Mouse (Mus musculus) mouse embryonic stem cell (cell line): ENCODE results near the gene Prx.

Experiments
- in situ Hi-C, 2 experiments: fragments of 300-500 bp; cut with MboI; formaldehyde crosslinking; loops; 1 replicate in 1 of 2; 3 replicates in 1 of 2; pipeline ENCODE4 v1.14.3; 2019 to 2020; ENCODE audit warnings: low sequenced_read_pairs in 2 of 2, low pct_unique_long_range_greater_than_20kb in 1 of 2, mixed read lengths in 1 of 2; ENCODE audit not compliant: unreplicated experiment in 1 of 2

The Prx gene

GRCm38 (mm10) chr7:27508648-27509005 is 9.5 kb downstream of the Prx start:
- in situ Hi-C loops, result no loop called here

DNA sequence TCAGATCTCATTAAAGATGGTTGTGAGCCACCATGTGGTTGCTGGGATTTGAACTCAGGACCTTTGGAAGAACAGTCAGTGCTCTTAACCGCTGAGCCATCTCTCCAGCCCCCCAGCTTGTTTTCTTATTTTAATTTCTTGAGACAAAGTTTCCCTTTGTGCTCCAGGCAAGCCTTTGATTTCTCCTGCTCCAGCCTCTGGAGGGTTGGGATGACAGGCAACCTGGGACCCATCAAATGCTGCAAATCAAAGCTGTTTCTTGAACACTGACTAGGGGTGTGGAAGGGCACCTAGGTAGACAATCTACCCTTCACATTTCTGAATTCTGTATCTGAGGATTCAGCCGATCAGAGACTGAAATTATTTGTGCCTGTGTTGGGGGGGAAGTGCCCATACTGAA is 11.7 kb downstream of the Prx start:
- in situ Hi-C loops, result no loop called here

- in situ Hi-C loops, result no loop called here
These were observed 15.8 kb downstream of the Prx start for GRCm38 (mm10) chr7:27514961-27515360.

DNA sequence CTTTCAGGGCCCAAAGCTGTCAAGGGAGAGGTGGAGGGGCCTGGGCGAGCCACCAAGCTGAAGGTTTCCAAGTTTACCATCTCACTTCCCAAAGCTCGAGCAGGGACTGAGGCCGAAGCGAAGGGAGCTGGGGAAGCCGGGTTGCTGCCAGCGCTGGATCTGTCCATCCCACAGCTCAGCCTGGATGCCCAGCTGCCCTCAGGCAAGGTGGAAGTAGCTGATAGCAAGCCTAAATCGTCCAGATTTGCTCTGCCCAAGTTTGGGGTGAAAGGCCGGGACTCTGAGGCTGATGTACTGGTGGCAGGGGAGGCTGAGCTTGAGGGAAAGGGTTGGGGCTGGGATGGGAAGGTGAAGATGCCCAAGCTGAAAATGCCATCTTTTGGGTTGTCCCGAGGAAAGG is 19.2 kb downstream of the Prx start:
- in situ Hi-C loops, result no loop called here

DNA sequence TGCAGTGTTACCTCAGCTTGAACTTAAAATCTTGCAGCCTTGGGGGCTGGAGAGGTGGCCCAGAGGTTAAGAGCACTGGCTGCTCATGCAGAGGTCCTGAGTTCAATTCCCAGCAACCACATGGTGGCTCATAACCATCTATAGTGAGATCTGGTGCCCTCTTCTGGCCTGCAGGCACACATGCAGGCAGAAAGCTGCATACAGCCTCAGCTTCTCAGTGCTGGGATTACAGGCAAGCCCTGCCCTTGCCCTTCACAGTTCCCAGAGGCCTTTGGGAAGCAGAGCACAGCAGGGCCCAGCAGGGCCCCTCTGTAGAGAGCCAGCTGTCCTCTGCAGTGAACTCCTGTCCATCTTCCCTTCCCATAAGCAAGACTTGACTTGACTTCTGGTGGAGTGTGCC is 21.0 kb downstream of the Prx start:
- in situ Hi-C loops, result loop anchor here in 1 of 2 experiments (5.0 kb wide), 1 partner anchor 83 kb away; no protein-coding TSS in a partner anchor

DNA sequence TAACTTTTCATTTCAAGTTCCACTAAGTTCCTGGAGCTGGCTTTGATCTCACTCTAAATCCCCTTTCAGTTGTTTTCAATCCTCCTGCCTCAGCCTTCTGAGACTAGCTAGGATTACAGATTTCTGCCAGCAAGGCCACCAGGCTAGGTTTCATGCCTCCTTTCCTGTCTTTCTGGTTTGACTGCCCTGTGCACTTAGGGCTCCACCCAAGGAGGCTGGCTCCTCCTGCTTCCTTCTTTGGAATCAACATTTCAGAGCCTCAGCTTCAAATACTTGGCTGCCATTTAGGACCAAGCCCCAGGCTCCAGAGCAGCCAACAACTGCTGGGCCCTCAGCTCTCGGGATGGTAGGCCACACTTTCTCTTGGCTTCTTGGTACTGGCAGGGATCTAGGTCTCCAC is 21.5 kb downstream of the Prx start:
- in situ Hi-C loops, result loop anchor here in 1 of 2 experiments (5.0 kb wide), 1 partner anchor 83 kb away; no protein-coding TSS in a partner anchor

GRCm38 (mm10) chr7:27522967-27523366 is 23.8 kb downstream of the Prx start, which contains the start of gene Hipk4:
Gene Hipk4, plus strand, starts transcription at chr7:27523267.
- in situ Hi-C loops, result loop anchor here in 1 of 2 experiments (5.0 kb wide), 1 partner anchor 86 kb away; no protein-coding TSS in a partner anchor

GRCm38 (mm10) chr7:27523805-27524204 is 24.7 kb downstream of the Prx start:
- in situ Hi-C loops, result loop anchor here in 1 of 2 experiments (5.0 kb wide), 1 partner anchor 87 kb away; no protein-coding TSS in a partner anchor

GRCm38 (mm10) chr7:27526039-27526827 is 27.1 kb downstream of the Prx start:
- in situ Hi-C loops, result no loop called here

DNA sequence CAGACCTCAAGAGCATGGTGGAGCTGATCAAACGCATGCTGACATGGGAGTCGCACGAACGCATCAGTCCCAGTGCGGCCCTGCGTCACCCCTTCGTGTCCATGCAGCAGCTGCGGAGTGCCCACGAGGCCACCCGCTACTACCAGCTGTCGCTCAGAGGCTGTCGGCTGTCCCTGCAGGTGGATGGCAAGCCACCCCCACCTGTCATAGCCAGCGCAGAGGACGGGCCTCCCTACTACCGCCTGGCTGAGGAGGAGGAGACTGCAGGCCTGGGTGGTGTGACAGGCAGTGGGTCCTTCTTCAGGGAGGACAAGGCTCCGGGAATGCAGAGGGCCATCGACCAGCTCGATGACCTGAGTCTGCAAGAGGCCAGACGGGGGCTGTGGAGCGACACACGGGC is 29.9 kb downstream of the Prx start:
- in situ Hi-C loops, result no loop called here

- in situ Hi-C loops, result no loop called here
These were observed 31.8 kb downstream of the Prx start for GRCm38 (mm10) chr7:27530937-27531336.

DNA sequence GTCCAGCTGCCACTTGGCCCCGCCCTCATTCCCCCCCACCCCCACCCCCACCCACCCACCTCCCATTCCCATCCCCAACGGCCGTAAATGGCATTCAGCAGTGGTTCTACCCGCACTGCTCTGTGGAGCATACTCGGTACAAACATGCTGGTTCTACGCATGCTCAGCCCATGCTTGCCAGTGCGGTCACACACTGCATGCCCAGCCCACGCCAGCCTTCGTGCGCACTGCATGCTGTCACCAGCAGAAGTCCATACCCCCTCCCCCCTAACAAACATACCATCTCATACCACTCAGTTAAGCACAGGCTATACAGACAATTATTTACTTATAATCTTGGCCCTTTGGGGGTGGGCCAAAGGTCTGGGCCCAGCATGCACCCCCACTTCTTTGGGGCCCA is 32.6 kb downstream of the Prx start:
- in situ Hi-C loops, result no loop called here

- in situ Hi-C loops, result no loop called here
These were observed 33.4 kb downstream of the Prx start for GRCm38 (mm10) chr7:27532480-27533050.

DNA sequence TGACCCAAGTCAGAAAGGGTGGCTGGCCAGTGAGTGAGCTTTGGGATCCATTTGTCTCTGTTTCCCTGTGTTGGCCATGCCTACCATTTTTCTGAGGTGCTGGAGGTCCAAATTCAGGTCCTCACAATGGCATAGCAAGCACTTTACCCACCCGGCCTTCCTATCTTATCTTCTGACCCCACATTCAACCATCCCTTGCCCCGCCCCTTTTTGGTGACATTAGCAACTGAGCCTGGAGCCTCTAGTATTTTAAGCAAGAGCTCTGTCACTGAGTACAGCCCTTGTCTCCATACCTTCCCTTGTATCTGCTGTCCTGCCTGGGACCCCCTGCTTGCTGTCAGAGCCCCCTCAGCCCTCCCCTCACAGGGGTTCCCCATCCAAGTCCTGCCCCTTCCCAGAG is 36.3 kb downstream of the Prx start:
- in situ Hi-C loops, result no loop called here

DNA sequence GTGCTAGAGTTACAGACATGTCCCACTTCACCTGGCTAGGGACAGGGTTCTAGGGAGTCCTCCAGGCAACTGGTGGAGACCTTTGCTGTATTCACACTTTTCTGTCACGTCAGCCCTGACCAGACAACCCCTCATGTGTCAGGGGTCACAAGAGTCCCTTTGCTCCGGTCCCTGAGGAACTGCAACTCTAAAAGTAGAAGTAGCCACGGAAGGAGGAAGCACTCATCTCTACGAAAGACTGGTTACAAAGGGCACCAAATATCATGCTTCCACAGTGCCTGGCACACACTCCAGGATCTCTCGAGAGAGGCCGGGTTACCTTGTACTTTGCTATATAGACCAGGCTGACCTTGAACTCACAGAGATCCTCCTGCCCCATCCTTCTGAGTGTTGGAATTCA is 37.5 kb downstream of the Prx start:
- in situ Hi-C loops, result no loop called here

DNA sequence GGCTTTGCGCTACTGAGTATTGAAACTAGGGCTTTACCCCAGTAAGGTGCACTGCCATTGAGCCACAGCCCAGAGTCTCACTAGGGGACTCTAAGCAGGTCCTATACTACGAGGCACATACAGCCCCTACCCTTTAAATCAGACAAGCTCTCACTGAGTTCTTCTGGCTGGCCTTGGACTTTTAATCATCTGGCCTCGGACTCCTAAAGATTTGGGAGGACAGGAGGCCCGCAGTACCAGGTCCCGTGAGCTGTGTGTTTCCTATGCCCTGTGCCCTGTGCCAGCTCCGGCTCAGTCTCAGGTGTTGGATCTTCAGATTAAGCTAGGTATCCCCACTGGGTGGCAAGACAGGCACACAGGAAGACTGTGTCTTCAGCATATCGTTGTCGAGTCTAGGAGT is 38.9 kb downstream of the Prx start:
- in situ Hi-C loops, result no loop called here

- in situ Hi-C loops, result no loop called here
These were observed 39.7 kb downstream of the Prx start for GRCm38 (mm10) chr7:27538797-27539196.

DNA sequence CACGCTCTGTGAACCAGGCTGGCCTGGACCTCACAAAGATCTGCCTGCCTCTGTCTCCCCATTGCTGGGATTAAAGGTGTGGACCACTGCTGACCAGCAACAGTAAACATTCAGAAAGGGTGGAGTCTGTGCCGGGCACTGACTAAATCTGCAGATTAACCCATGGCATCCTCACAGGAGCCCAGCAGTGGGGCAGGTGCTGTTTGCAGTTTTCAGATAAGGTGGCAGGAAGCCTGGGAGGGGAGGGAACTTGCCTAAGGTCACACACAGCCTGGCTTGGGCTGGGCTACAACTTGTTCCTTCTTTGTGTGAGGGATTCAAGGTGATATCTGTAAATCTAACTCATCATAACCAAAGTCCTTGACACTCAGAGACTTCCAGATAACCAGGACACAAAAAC is 41.4 kb downstream of the Prx start:
- in situ Hi-C loops, result no loop called here

GRCm38 (mm10) chr7:27540935-27541334 is 41.8 kb downstream of the Prx start:
- in situ Hi-C loops, result no loop called here

DNA sequence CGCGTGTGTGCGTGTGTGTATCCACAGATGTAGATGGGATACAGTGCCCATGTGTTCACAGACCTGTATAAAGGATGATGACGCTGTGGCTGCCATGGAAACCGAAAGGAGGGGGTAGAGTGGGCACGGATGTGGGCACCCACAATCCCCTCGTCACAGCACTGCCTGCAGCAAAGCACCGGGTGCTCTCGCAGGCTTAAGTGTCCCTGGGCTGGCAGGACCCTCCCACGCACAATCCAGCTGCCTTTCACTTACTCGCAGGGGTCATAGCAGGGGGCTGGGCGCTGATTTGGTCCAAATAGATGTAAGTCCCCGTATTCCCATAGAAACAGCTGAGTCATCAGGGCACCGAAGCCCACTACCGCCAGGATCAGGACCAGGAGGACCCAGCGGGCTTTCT is 42.3 kb downstream of the Prx start:
- in situ Hi-C loops, result no loop called here
